Mouse (Mus musculus) G1E (cell line): ENCODE measurements around the gene Ces1b. TPM values are rescaled to one million over a fixed set of nuclear protein-coding genes. Genes with fewer than 3 reads are reported as not detected.

Source experiments
- ATAC-seq: 2 replicates; pipeline ENCODE4 v1.8.0; 2016; ENCODE audit warnings: mild to moderate bottlenecking; ENCODE audit not compliant: insufficient number of reproducible peaks, poor library complexity, low FRiP score, severe bottlenecking; ENCODE audit errors: extremely low read depth
- DNase-seq: peaks from one replicate; pipeline ENCODE4 v3.0.0; 2012; ENCODE audit warnings: low spot score
- H3K27me3 ChIP-seq: 2 replicates; pipeline ENCODE4 v1.6.1; 2012; ENCODE audit warnings: mild to moderate bottlenecking, low read length, inconsistent platforms; ENCODE audit not compliant: insufficient read depth
- H3K36me3 ChIP-seq: replicated peaks from 2 replicates; pipeline ENCODE3; 2012; ENCODE audit warnings: mild to moderate bottlenecking, inconsistent platforms
- H3K4me1 ChIP-seq: 2 replicates; pipeline ENCODE4 v1.6.1; 2012; ENCODE audit warnings: low read depth, low read length, inconsistent platforms, mixed read lengths; ENCODE audit not compliant: insufficient read depth
- H3K4me3 ChIP-seq: 2 replicates; pipeline ENCODE4 v1.5.1; 2012; ENCODE audit warnings: low read depth, mild to moderate bottlenecking, inconsistent platforms, low read length, moderate library complexity, mixed read lengths
- H3K9me3 ChIP-seq: replicated peaks from 2 replicates; pipeline ENCODE4 v1.6.1; 2012; ENCODE audit warnings: inconsistent platforms
- CTCF ChIP-seq: IDR thresholded peaks from 2 replicates; pipeline ENCODE4 v1.5.1; 2012; ENCODE audit warnings: low read depth, low read length, inconsistent platforms, mixed read lengths
- GATA1 ChIP-seq: IDR thresholded peaks from 2 replicates; pipeline ENCODE4 v1.6.1; 2012; ENCODE audit warnings: borderline replicate concordance, low read length, inconsistent platforms, mixed read lengths
- GATA2 ChIP-seq: IDR thresholded peaks from 2 replicates; pipeline ENCODE4 v1.6.1; 2012; ENCODE audit warnings: low read depth, low read length, inconsistent platforms, borderline replicate concordance
- POLR2AphosphoS5 ChIP-seq: IDR thresholded peaks from 2 replicates; pipeline ENCODE4 v1.6.1; 2012; ENCODE audit warnings: low read depth, low read length, inconsistent platforms; ENCODE audit not compliant: insufficient replicate concordance
- TAL1 ChIP-seq: conservative IDR thresholded peaks from 2 replicates; pipeline ENCODE4 v1.6.1; 2012; ENCODE audit warnings: low read depth, low read length, inconsistent platforms, mixed read lengths
- polyA plus RNA-seq: library from polyadenylated mRNA; stranded (reverse); fragments of >175 nt; gene quantifications from 2 replicates; pipeline ENCODE4 v1.2.3, GENCODE M21; 2012
- total RNA-seq, 2 experiments: library from RNA; stranded (forward) in 1 of 2; stranded (reverse) in 1 of 2; fragments of 200-1000 nt in 1 of 2; fragments of >200 nt in 1 of 2; fragmentation: Nextera tagmentation in 1 of 2; gene quantifications; 2 replicates each; pipeline ENCODE4 v1.2.3; 2014 to 2017

The Ces1b gene
- not detected in 2 replicates for total RNA-seq (2014; fragmentation: Nextera tagmentation)
- total RNA-seq (2017) = 0.05 TPM in 1 of 2 replicates, not detected in the other
- polyA plus RNA-seq = not detected in 2 replicates

- Histone ChIP-seq H3K4me1 (no peaks in the 10 kb centered on the region), H3K4me3 (no peak within 1 kb of the TSS), H3K27me3 (no peaks in the 10 kb centered on the region), H3K9me3 (peaks cover 3% of the 10 kb centered on the region; the same call in 1 of the 2 replicates), H3K36me3 (no peaks in the 10 kb centered on the region)
- TF ChIP-seq GATA1 (no peak), CTCF (no peak), POLR2AphosphoS5 (no peak)
- ATAC-seq (no peak), DNase-seq (no peak)
Measured at GRCm38 (mm10) chr8:93079887-93080286, at the start of gene Ces1b. TSS of gene Ces1b (minus strand) at chr8:93080017.

GRCm38 (mm10) chr8:93126476-93126875, 46.7 kb upstream of the Ces1b start:
- no peak for ATAC-seq
- no peak for DNase-seq
- TF ChIP-seq GATA1 (no peak), GATA2 (no peak), CTCF (no peak), POLR2AphosphoS5 (no peak), TAL1 (no peak)
- Histone ChIP-seq H3K9me3 (peaks cover 5% of the 10 kb centered on the region), H3K36me3 (no peaks in the 10 kb centered on the region), H3K4me3 (no peak overlapping the region), H3K27me3 (no peaks in the 10 kb centered on the region), H3K4me1 (no peaks in the 10 kb centered on the region)

GRCm38 (mm10) chr8:93122005-93122404, 42.2 kb upstream of the Ces1b start:
- Histone ChIP-seq H3K9me3 (peaks cover 7% of the 10 kb centered on the region), H3K36me3 (no peaks in the 10 kb centered on the region), H3K27me3 (no peaks in the 10 kb centered on the region), H3K4me1 (no peaks in the 10 kb centered on the region), H3K4me3 (no peak overlapping the region)
- ATAC-seq (no peak), DNase-seq (no peak)
- TF ChIP-seq TAL1 (no peak), GATA2 (no peak), CTCF (no peak), POLR2AphosphoS5 (no peak), GATA1 (no peak)

- Histone ChIP-seq H3K4me1 (no peaks in the 10 kb centered on the region), H3K27me3 (no peaks in the 10 kb centered on the region), H3K36me3 (no peaks in the 10 kb centered on the region), H3K9me3 (no peaks in the 10 kb centered on the region; the same call in 1 of the 2 replicates), H3K4me3 (no peak overlapping the region)
- DNase-seq (no peak), ATAC-seq (no peak)
- no peak for TF ChIP-seq GATA2
Measured at GRCm38 (mm10) chr8:93095376-93095775, 15.6 kb upstream of the Ces1b start.

- DNase-seq (no peak), ATAC-seq (no peak)
- Histone ChIP-seq H3K4me1 (no peaks in the 10 kb centered on the region), H3K27me3 (no peaks in the 10 kb centered on the region), H3K36me3 (no peaks in the 10 kb centered on the region), H3K4me3 (no peak overlapping the region), H3K9me3 (no peaks in the 10 kb centered on the region; the same call in 1 of the 2 replicates)
- TF ChIP-seq TAL1 (no peak), POLR2AphosphoS5 (no peak)
Measured at GRCm38 (mm10) chr8:93091324-93091723, 11.5 kb upstream of the Ces1b start.

- no peak for ATAC-seq
- Histone ChIP-seq H3K9me3 (no peaks in the 10 kb centered on the region; the same call in 1 of the 2 replicates), H3K4me3 (no peak overlapping the region), H3K27me3 (no peaks in the 10 kb centered on the region), H3K4me1 (no peaks in the 10 kb centered on the region), H3K36me3 (no peaks in the 10 kb centered on the region)
- TF ChIP-seq GATA2 (no peak), CTCF (no peak), GATA1 (no peak), POLR2AphosphoS5 (no peak), TAL1 (no peak)
- DNase-seq = no peak
Measured at GRCm38 (mm10) chr8:93088686-93089122, 8.9 kb upstream of the Ces1b start.

- Histone ChIP-seq H3K36me3 (no peaks in the 10 kb centered on the region), H3K4me3 (no peak overlapping the region), H3K9me3 (no peaks in the 10 kb centered on the region; the same call in 1 of the 2 replicates), H3K4me1 (no peaks in the 10 kb centered on the region), H3K27me3 (no peaks in the 10 kb centered on the region)
- ATAC-seq (no peak), DNase-seq (no peak)
- TF ChIP-seq CTCF = no peak
- TF ChIP-seq GATA2 = no peak
- no peak for TF ChIP-seq GATA1
- no peak for TF ChIP-seq POLR2AphosphoS5
- no peak for TF ChIP-seq TAL1
Measured at GRCm38 (mm10) chr8:93088193-93088592, 8.4 kb upstream of the Ces1b start.
